Mouse (Mus musculus): Measurements from ENCODE around the gene Gm49354.

Gene Gm49354

GRCm38 (mm10) chr13:59710230-59710629, 71.8 kb downstream of the Gm49354 start, which contains the start of gene Spata31d1a:
Spata31d1a (minus strand) TSS chr13:59710330.
- DNase-seq (ENCODE audit: low spot score), result no peak

Data from retina, embryonic 14.5 days (tissue).